Mouse (Mus musculus): ENCODE results near the gene Fhl2.

DNA sequence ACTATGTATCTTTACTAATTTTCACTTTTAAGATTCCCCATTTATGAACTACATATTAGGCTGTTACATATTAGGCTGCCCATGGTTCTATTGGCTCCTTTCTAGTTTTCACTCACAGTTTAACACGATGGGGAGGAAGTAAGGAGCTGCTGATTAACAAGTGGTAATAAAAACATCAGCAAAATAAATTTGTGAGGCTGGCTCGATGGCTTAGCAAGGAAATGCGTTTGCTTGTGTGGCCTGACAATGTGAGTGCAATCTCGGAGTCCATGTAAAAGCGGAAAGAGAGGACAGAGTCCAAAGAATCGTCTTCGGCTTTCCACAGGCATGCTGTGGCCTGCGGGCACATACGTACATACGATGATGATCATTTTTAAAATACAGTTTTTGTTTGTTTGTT lies 4.3 kb downstream of the Fhl2 start:
- TF ChIP-seq CTCF (IDR thresholded peaks at IDR 0.05; ENCODE audit: low read depth) (no peak), EP300 (IDR thresholded peaks at IDR 0.05; ENCODE audit: low read depth) (no peak)

Data from liver, postnatal 0 days (tissue).